Mouse (Mus musculus) heart, embryonic 11.5 days (tissue): ENCODE measurements around the gene Tuba1c. TPM values are rescaled to one million over a fixed set of nuclear protein-coding genes. Genes with fewer than 3 reads are reported as not detected.

Experiments
- ATAC-seq: fragments of 200-750 bp; cut with Nextera tagmentation; replicated peaks from 2 replicates; pipeline ENCODE4 v1.8.0; 2017; ENCODE audit warnings: moderate library complexity; ENCODE audit not compliant: insufficient number of reproducible peaks, low FRiP score, low TSS enrichment
- H3K27ac ChIP-seq: fragments of 300-500 bp; sonication (generic); 2 replicates; pipeline ENCODE4 v1.5.1; 2014; ENCODE audit warnings: mild to moderate bottlenecking, low read depth, low read length
- H3K27me3 ChIP-seq: fragments of 300-500 bp; sonication (generic); 2 replicates; pipeline ENCODE4 v1.6.1; 2014; ENCODE audit warnings: mild to moderate bottlenecking, low read length, mixed read lengths; ENCODE audit not compliant: control insufficient read depth, insufficient read depth
- H3K36me3 ChIP-seq: fragments of 300-500 bp; sonication (generic); 2 replicates; pipeline ENCODE4 v1.6.1; 2014; ENCODE audit warnings: mild to moderate bottlenecking, low read length, moderate library complexity, mixed read lengths; ENCODE audit not compliant: control insufficient read depth, insufficient read depth
- H3K4me1 ChIP-seq: fragments of 300-500 bp; sonication (generic); 2 replicates; pipeline ENCODE4 v1.6.1; 2014; ENCODE audit warnings: low read length; ENCODE audit not compliant: control insufficient read depth, insufficient read depth
- H3K4me2 ChIP-seq: fragments of 300-500 bp; sonication (generic); 2 replicates; pipeline ENCODE4 v1.6.1; 2014; ENCODE audit warnings: mild to moderate bottlenecking, moderate library complexity
- H3K4me3 ChIP-seq: fragments of 300-500 bp; sonication (generic); 2 replicates; pipeline ENCODE4 v1.5.1; 2014; ENCODE audit warnings: low read depth, low read length
- H3K9ac ChIP-seq: fragments of 300-500 bp; sonication (generic); 2 replicates; pipeline ENCODE4 v1.6.1; 2014; ENCODE audit warnings: mild to moderate bottlenecking, low read depth, low read length, moderate library complexity
- H3K9me3 ChIP-seq: fragments of 300-500 bp; sonication (generic); replicated peaks from 2 replicates; pipeline ENCODE4 v1.6.1; 2016; ENCODE audit warnings: low read length; ENCODE audit not compliant: control insufficient read depth
- WGBS: fragments of 180-500 bp; shearing (Covaris S2); extraction: QIAGEN DNeasy Blood & Tissue Kit; methylation state at CpG from one replicate; pipeline ENCODE4 v1.1.7; 2014; ENCODE audit not compliant: insufficient replicate concordance; 5-methylcytosine and 5-hydroxymethylcytosine counted together
- microRNA-seq: library from miRNA; unstranded; fragments of <30 nt; microRNA quantifications from one replicate; pipeline ENCODE4, GENCODE M21; 2016; ENCODE audit warnings: borderline number of aligned reads
- polyA plus RNA-seq: library from polyadenylated mRNA; unstranded; fragments of >200 nt; fragmentation: Nextera tagmentation; extraction: Ambion mirVana; gene quantifications from 2 replicates; pipeline ENCODE4 v1.2.1, GENCODE M21; 2014

Tuba1c gene
- polyA plus RNA-seq, 1 experiment from 2014 or later, result 169 TPM

- 8% methylated on average over 60 of the region's 60 CpGs for WGBS
- Histone ChIP-seq H3K27ac (no peak within 1 kb of the TSS), H3K36me3 (peaks cover 3% of the 10 kb centered on the region; the same call in 1 of the 2 replicates), H3K9me3 (no peaks in the 10 kb centered on the region), H3K4me2 (peak within 1 kb of the TSS; percentile 62), H3K9ac (0 out of 2 replicates have a peak within 1 kb of the TSS, but pooled peaks have one; percentile 34), H3K4me3 (peak within 1 kb of the TSS; percentile 36), H3K4me1 (peaks cover 19% of the 10 kb centered on the region), H3K27me3 (peaks cover 92% of the 10 kb centered on the region)
- ATAC-seq, result no peak
Measured at GRCm38 (mm10) chr15:99087253-99088075, 57.8 kb downstream of the Tuba1c start, which contains the start of gene C1ql4. TSS of gene C1ql4 (minus strand) at chr15:99087817.

Small RNA genes lying within 50 kb of the gene (microRNA-seq; reads per million reads assigned to microRNA genes)
- gene Mir6960, result 2.0 reads per million, percentile 25 among the genes with 10 or more reads in this experiment

Other genes with a start within 250 kb of the Tuba1c start
- not detected in 2 replicates for gene Wnt1, start 240.0 kb upstream of the Tuba1c start, polyA plus RNA-seq
- gene Ddn, start 220.4 kb upstream of the Tuba1c start, polyA plus RNA-seq, result 0.11 and 0.25 TPM in 2 replicates
- 72.1 and 74.7 TPM in 2 replicates for gene Prkag1, start 198.4 kb upstream of the Tuba1c start, polyA plus RNA-seq
- gene Kmt2d, start 158.7 kb upstream of the Tuba1c start, polyA plus RNA-seq, result 12.7 and 16.1 TPM in 2 replicates
- 6.5 and 8.8 TPM in 2 replicates for gene Rhebl1, start 135.4 kb upstream of the Tuba1c start, polyA plus RNA-seq
- gene Dhh, start 131.4 kb upstream of the Tuba1c start, polyA plus RNA-seq, result 2.5 and 5.0 TPM in 2 replicates
- gene Lmbr1l, start 111.7 kb upstream of the Tuba1c start, polyA plus RNA-seq, result 4.0 and 5.7 TPM in 2 replicates
- gene Tuba1b, start 95.3 kb upstream of the Tuba1c start, polyA plus RNA-seq, result 1,819 and 1,826 TPM in 2 replicates
- gene Gm49450, start 76.3 kb upstream of the Tuba1c start, polyA plus RNA-seq, result not detected in 2 replicates
- 1,237 and 1,376 TPM in 2 replicates for gene Tuba1a, start 76.2 kb upstream of the Tuba1c start, polyA plus RNA-seq
- 0.09 and 0.59 TPM in 2 replicates for gene Prph, start 25.3 kb downstream of the Tuba1c start, polyA plus RNA-seq
- 21.1 and 22.0 TPM in 2 replicates for gene Troap, start 44.7 kb downstream of the Tuba1c start, polyA plus RNA-seq
- 0.20 and 0.27 TPM in 2 replicates for gene C1ql4, start 57.9 kb downstream of the Tuba1c start, polyA plus RNA-seq
- gene Dnajc22, start 63.3 kb downstream of the Tuba1c start, polyA plus RNA-seq, result 0.96 and 1.7 TPM in 2 replicates
- gene Spats2, start 96.0 kb downstream of the Tuba1c start, polyA plus RNA-seq, result 43.5 and 45.2 TPM in 2 replicates
- gene Kcnh3, start 195.0 kb downstream of the Tuba1c start, polyA plus RNA-seq, result 0.14 TPM in 1 of 2 replicates, not detected in the other
- 154 and 162 TPM in 2 replicates for gene Mcrs1, start 222.1 kb downstream of the Tuba1c start, polyA plus RNA-seq